Mouse (Mus musculus): ENCODE results near the gene Gm17727.
"Not testable (repeated sequence)": the region's sequence is repeated elsewhere in the genome, so short reads cannot be mapped to it uniquely, and the experiment has no call there.

Gm17727 gene

DNA sequence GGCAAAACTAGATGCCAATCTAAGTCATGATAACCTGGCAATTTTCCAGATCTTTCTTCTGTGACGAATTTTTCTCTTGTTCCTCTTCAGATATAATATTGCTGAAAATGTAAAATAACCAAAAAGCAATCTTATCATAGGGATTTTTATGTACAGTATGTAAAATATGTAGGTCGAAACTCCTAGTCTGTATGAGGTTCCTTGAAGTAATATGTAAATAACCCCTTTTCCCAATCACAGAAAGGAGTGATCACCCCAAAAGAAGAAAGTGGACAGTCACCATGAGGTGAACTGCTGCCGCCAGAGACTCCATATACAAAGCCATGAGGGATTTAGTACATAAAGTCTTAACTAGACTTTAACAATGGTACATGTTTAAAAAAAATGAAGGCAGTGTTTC lies at the start of gene Gm17727:
Gene Gm17727, minus strand, starts transcription at position 101 of the 400 bp plus-strand sequence.
- no peak for DNase-seq

- not testable (repeated sequence) for DNase-seq
Measured at GRCm38 (mm10) chr9:35817881-35818280, 40.0 kb upstream of the Gm17727 start.

DNA sequence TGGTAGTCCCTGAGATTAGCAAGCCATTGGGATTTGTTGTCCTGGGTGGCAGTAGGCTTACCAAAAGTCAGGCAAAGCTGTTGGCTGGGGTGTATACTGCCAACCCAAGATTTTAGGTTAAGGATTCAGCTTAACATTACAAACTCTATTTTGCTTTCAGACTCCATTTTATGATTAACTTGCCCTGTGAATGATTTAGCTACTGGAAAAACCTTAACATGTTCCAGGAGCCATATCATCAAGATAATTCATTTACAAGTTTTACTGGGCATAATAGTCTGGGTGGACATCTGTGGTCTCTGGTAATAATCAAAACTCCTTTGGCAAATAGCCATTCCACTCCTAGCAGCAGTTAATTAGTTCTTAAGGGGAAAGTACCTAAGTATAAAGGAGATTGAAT lies 20.2 kb upstream of the Gm17727 start:
- DNase-seq: no peak

GRCm38 (mm10) chr9:35790001-35790400 lies 12.1 kb upstream of the Gm17727 start, which contains the start of the genes Gm27235 and D730048I06Rik:
Gene Gm27235 (minus strand): TSS chr9:35790101.
Gene D730048I06Rik (minus strand): TSS chr9:35790112.
- no peak for DNase-seq

GRCm38 (mm10) chr9:35756843-35757242 lies 21.1 kb downstream of the Gm17727 start:
- no peak for DNase-seq

GRCm38 (mm10) chr9:35740749-35741148 lies 37.2 kb downstream of the Gm17727 start, which contains the start of gene Gm17677:
Gene Gm17677 (plus strand): TSS chr9:35741049.
- no peak for DNase-seq
